Mouse (Mus musculus) kidney, postnatal 25 days (tissue): ENCODE measurements around the gene Fli1.
A peak's percentile ranks its signal among the peaks of the same experiment; 100 is the strongest.

Source experiments
- DNase-seq, 2 experiments: peaks; one replicate each; pipeline ENCODE4 v3.0.0; 2021; ENCODE audit warnings: mixed read lengths in 2 of 2

The Fli1 gene

GRCm38 (mm10) chr9:32522536-32523245, 20.0 kb downstream of the Fli1 start:
- DNase-seq = no peak

GRCm38 (mm10) chr9:32521331-32521730, 21.3 kb downstream of the Fli1 start:
- DNase-seq = no peak

- DNase-seq = no peak
Observed at GRCm38 (mm10) chr9:32520821-32521220, 21.8 kb downstream of the Fli1 start.

- peak; percentile 54 to 65 for DNase-seq
Observed at GRCm38 (mm10) chr9:32519101-32520051, 23.3 kb downstream of the Fli1 start.

- DNase-seq = no peak
Observed at GRCm38 (mm10) chr9:32518351-32519075, 24.1 kb downstream of the Fli1 start.

GRCm38 (mm10) chr9:32516691-32517090, 26.0 kb downstream of the Fli1 start:
- no peak for DNase-seq

GRCm38 (mm10) chr9:32515894-32516686, 26.6 kb downstream of the Fli1 start:
- peak in 1 of 2 experiments; percentile 56 for DNase-seq

GRCm38 (mm10) chr9:32514406-32515058, 28.1 kb downstream of the Fli1 start:
- DNase-seq = no peak

GRCm38 (mm10) chr9:32513471-32513870, 29.2 kb downstream of the Fli1 start:
- no peak for DNase-seq

- no peak for DNase-seq
Observed at GRCm38 (mm10) chr9:32510454-32511263, 32.0 kb downstream of the Fli1 start.

GRCm38 (mm10) chr9:32509706-32510156, 32.9 kb downstream of the Fli1 start:
- no peak for DNase-seq

- peak in 1 of 2 experiments; percentile 50 for DNase-seq
Observed at GRCm38 (mm10) chr9:32508648-32509047, 34.0 kb downstream of the Fli1 start.

GRCm38 (mm10) chr9:32508118-32508517, 34.5 kb downstream of the Fli1 start:
- no peak for DNase-seq

GRCm38 (mm10) chr9:32506866-32507861, 35.5 kb downstream of the Fli1 start:
- DNase-seq = no peak

- peak; percentile 53 to 85 for DNase-seq
Observed at GRCm38 (mm10) chr9:32506161-32506560, 36.5 kb downstream of the Fli1 start.

- DNase-seq = peak in 1 of 2 experiments; percentile 67
Observed at GRCm38 (mm10) chr9:32505460-32506075, 37.1 kb downstream of the Fli1 start.

GRCm38 (mm10) chr9:32503995-32504451, 38.6 kb downstream of the Fli1 start:
- peak; percentile 42 to 82 for DNase-seq

- DNase-seq = no peak
Observed at GRCm38 (mm10) chr9:32503423-32503822, 39.2 kb downstream of the Fli1 start.
